Mouse (Mus musculus) kidney, postnatal 0 days (tissue): ENCODE results near the gene Tab1. TPM values are rescaled to one million over a fixed set of nuclear protein-coding genes. Genes with fewer than 3 reads are reported as not detected.

Source experiments
- ATAC-seq: fragments of 200-750 bp; cut with Nextera tagmentation; replicated peaks from 2 replicates; pipeline ENCODE4 v1.8.0; 2017; ENCODE audit warnings: low read depth, moderate number of reproducible peaks, moderate TSS enrichment, moderate library complexity; ENCODE audit not compliant: low FRiP score
- DNase-seq: peaks from one replicate; pipeline ENCODE4 v3.0.0-alpha.2; 2016; ENCODE audit warnings: low spot score
- H3K27ac ChIP-seq: fragments of 300-500 bp; sonication (generic); 2 replicates; pipeline ENCODE4 v1.5.1; 2014; ENCODE audit warnings: mild to moderate bottlenecking
- H3K27me3 ChIP-seq: fragments of 300-500 bp; sonication (generic); 2 replicates; pipeline ENCODE4 v1.6.1; 2014; ENCODE audit warnings: low read length, mixed read lengths; ENCODE audit not compliant: insufficient read depth
- H3K36me3 ChIP-seq: fragments of 300-500 bp; sonication (generic); 2 replicates; pipeline ENCODE4 v1.6.1; 2014; ENCODE audit warnings: low read length, mixed read lengths; ENCODE audit not compliant: insufficient read depth
- H3K4me1 ChIP-seq: fragments of 300-500 bp; sonication (generic); replicated peaks from 2 replicates; pipeline ENCODE4 v1.6.1; 2014; ENCODE audit warnings: antibody characterized with exemption, low read length, mixed read lengths; ENCODE audit not compliant: insufficient read depth
- H3K4me2 ChIP-seq: fragments of 300-500 bp; sonication (generic); 2 replicates; pipeline ENCODE4 v1.6.1; 2014; ENCODE audit warnings: mild to moderate bottlenecking, low read length, moderate library complexity, mixed read lengths
- H3K4me3 ChIP-seq: fragments of 300-500 bp; sonication (generic); replicated peaks from 2 replicates; pipeline ENCODE4 v1.5.1; 2014; ENCODE audit warnings: low read depth, low read length
- H3K9ac ChIP-seq: fragments of 300-500 bp; sonication (generic); 2 replicates; pipeline ENCODE4 v1.6.1; 2014; ENCODE audit warnings: low read depth, low read length
- H3K9me3 ChIP-seq: fragments of 300-500 bp; sonication (generic); replicated peaks from 2 replicates; pipeline ENCODE4 v1.6.1; 2016; ENCODE audit warnings: low read length, inconsistent platforms, mixed read lengths
- CTCF ChIP-seq: IDR thresholded peaks from 2 replicates; pipeline ENCODE4 v1.5.1; 2016; ENCODE audit warnings: antibody characterized with exemption, low read depth, mild to moderate bottlenecking, moderate library complexity
- WGBS: fragments of 180-500 bp; shearing (Covaris S2); extraction: QIAGEN DNeasy Blood & Tissue Kit; methylation state at CpG from one replicate; pipeline ENCODE4 v1.1.7; 2014; 5-methylcytosine and 5-hydroxymethylcytosine counted together
- polyA plus RNA-seq: library from polyadenylated mRNA; unstranded; fragments of >200 nt; fragmentation: Nextera tagmentation; extraction: Ambion mirVana; gene quantifications from 2 replicates; pipeline ENCODE4 v1.2.1, GENCODE M21; 2015

Tab1 gene
- polyA plus RNA-seq, 1 experiment from 2014 or later: 27.7 TPM

- WGBS: 74% methylated on average over 12 of the region's 12 CpGs
- no peak overlapping the region for H3K4me3 ChIP-seq
- no peaks in the 10 kb centered on the region for H3K27me3 ChIP-seq
- no peak for TF ChIP-seq CTCF
- H3K9me3 ChIP-seq: no peaks in the 10 kb centered on the region
- H3K9ac ChIP-seq: no peak overlapping the region
- H3K27ac ChIP-seq: no peak overlapping the region
- no peak for ATAC-seq
- H3K4me2 ChIP-seq: no peak overlapping the region
- no peaks in the 10 kb centered on the region for H3K4me1 ChIP-seq
- DNase-seq: no peak
- H3K36me3 ChIP-seq: no peaks in the 10 kb centered on the region
Observed at GRCm38 (mm10) chr15:80111436-80111835, 21.5 kb upstream of the Tab1 start.

- Histone ChIP-seq H3K9me3 (no peaks in the 10 kb centered on the region), H3K27ac (no peak overlapping the region), H3K9ac (no peak overlapping the region), H3K4me1 (no peaks in the 10 kb centered on the region), H3K27me3 (no peaks in the 10 kb centered on the region), H3K4me2 (no peak overlapping the region), H3K4me3 (no peak overlapping the region), H3K36me3 (no peaks in the 10 kb centered on the region)
- ATAC-seq (no peak), DNase-seq (no peak)
- 51% methylated on average over 2 of the region's 2 CpGs for whole genome bisulfite sequencing
- peak; percentile 55 for TF ChIP-seq CTCF
Observed at GRCm38 (mm10) chr15:80112499-80112898, 20.4 kb upstream of the Tab1 start.

GRCm38 (mm10) chr15:80114414-80114813 lies 18.5 kb upstream of the Tab1 start:
- WGBS: 81% methylated on average over 7 of the region's 7 CpGs
- Histone ChIP-seq H3K4me1 (no peaks in the 10 kb centered on the region), H3K27me3 (no peaks in the 10 kb centered on the region), H3K9me3 (no peaks in the 10 kb centered on the region), H3K4me2 (no peak overlapping the region), H3K4me3 (no peak overlapping the region), H3K27ac (no peak overlapping the region), H3K9ac (no peak overlapping the region), H3K36me3 (no peaks in the 10 kb centered on the region)
- no peak for DNase-seq
- no peak for TF ChIP-seq CTCF
- ATAC-seq: no peak

GRCm38 (mm10) chr15:80115256-80115655 lies 17.7 kb upstream of the Tab1 start:
- Histone ChIP-seq H3K27ac (no peak overlapping the region), H3K9me3 (no peaks in the 10 kb centered on the region), H3K27me3 (no peaks in the 10 kb centered on the region), H3K9ac (no peak overlapping the region), H3K4me2 (no peak overlapping the region), H3K4me3 (no peak overlapping the region), H3K36me3 (no peaks in the 10 kb centered on the region), H3K4me1 (no peaks in the 10 kb centered on the region)
- DNase-seq (no peak), ATAC-seq (no peak)
- no peak for TF ChIP-seq CTCF
- 69% methylated on average over 5 of the region's 5 CpGs for WGBS

GRCm38 (mm10) chr15:80115866-80116794 lies 16.8 kb upstream of the Tab1 start:
- H3K27me3 ChIP-seq: no peaks in the 10 kb centered on the region
- H3K9me3 ChIP-seq: no peaks in the 10 kb centered on the region
- H3K36me3 ChIP-seq: no peaks in the 10 kb centered on the region
- no peak for TF ChIP-seq CTCF
- no peak for DNase-seq
- no peak overlapping the region for H3K4me2 ChIP-seq
- no peak overlapping the region for H3K4me3 ChIP-seq
- no peak overlapping the region for H3K9ac ChIP-seq
- H3K4me1 ChIP-seq: no peaks in the 10 kb centered on the region
- no peak for ATAC-seq
- H3K27ac ChIP-seq: no peak overlapping the region
- 72% methylated on average over 13 of the region's 13 CpGs for WGBS

- 75% methylated on average over 8 of the region's 8 CpGs for WGBS
- no peak for ATAC-seq
- H3K36me3 ChIP-seq: no peaks in the 10 kb centered on the region
Observed at GRCm38 (mm10) chr15:80117154-80117553, 15.8 kb upstream of the Tab1 start.

More at GRCm38 (mm10) chr15:80117154-80117553, 15.8 kb upstream of the Tab1 start:
- no peak overlapping the region for H3K27ac ChIP-seq
- H3K4me1 ChIP-seq: no peaks in the 10 kb centered on the region
- no peaks in the 10 kb centered on the region for H3K27me3 ChIP-seq
- no peak for DNase-seq
- H3K9me3 ChIP-seq: no peaks in the 10 kb centered on the region
- H3K4me2 ChIP-seq: no peak overlapping the region
- TF ChIP-seq CTCF: no peak
- no peak overlapping the region for H3K4me3 ChIP-seq
- no peak overlapping the region for H3K9ac ChIP-seq
